ENCODE assay signal across 8 mouse cellular contexts in genomic region chr3:96103901-96104260, GRCm38 (mm10). TPM values are rescaled to one million over a fixed set of nuclear protein-coding genes. Genes with fewer than 3 reads are reported as not detected.
DNase-seq lines count a peak whose midpoint lies in the region; ATAC-seq and TF ChIP-seq lines count a peak whose summit lies in the region.

No protein-coding gene starts in this region.

- no peak for TF ChIP-seq POLR2A in heart, adult 2 months (IDR thresholded peaks at IDR 0.05; ENCODE audit: insufficient read depth, low read depth, low read length)

- H3K27me3 ChIP-seq in heart, adult 2 months (ENCODE audit: control insufficient read depth, insufficient read depth, low read length), result no peaks in the 10 kb centered on the region
- H3K27me3 ChIP-seq in C2C12 (ENCODE audit: control insufficient read depth, insufficient read depth, insufficient read length), result no peaks in the 10 kb centered on the region
- no peaks in the 10 kb centered on the region for H3K27me3 ChIP-seq in forebrain, embryonic 11.5 days (ENCODE audit: control insufficient read depth, insufficient read depth, low read length)
- H3K27me3 ChIP-seq in liver, embryonic 13.5 days, result no peaks in the 10 kb centered on the region

- peak overlapping the region; percentile 94 for H3K4me3 ChIP-seq in heart, adult 2 months
- peak overlapping the region; percentile 78 for H3K4me3 ChIP-seq in C2C12 (ENCODE audit: insufficient read depth, poor library complexity, severe bottlenecking)
- peak overlapping the region; percentile 88 for H3K4me3 ChIP-seq in forebrain, embryonic 11.5 days (ENCODE audit: low read depth, low read length)
- H3K4me3 ChIP-seq in liver, embryonic 13.5 days (replicated peaks), result peak overlapping the region; percentile 90

- intact Hi-C loops in heart, adult 2 months (cut with DNase I), result loop anchor here (2.0 kb wide), 1 partner anchor 45 kb away; the partner anchor contains the start of gene Vps45
- intact Hi-C loops in heart, postnatal 25 days (cut with DNase I), result loop anchor here (5.0 kb wide), 1 partner anchor 37 kb away; no protein-coding TSS in a partner anchor

- ATAC-seq in forebrain, embryonic 11.5 days (replicated peaks; ENCODE audit: low FRiP score), result peak; percentile 54
- ATAC-seq in liver, embryonic 13.5 days (ENCODE audit: low read depth), result peak; percentile 17
- ATAC-seq in activated CD4-positive, CD25-positive, alpha-beta regulatory T cell, adult 4 months, result no peak

- peaks cover 33% of the 10 kb centered on the region for H3K79me3 ChIP-seq in C2C12 (ENCODE audit: low read depth)

- H3K79me2 ChIP-seq in heart, adult 2 months (replicated peaks; ENCODE audit: control insufficient read depth, insufficient read depth, low read length), result peaks cover 2% of the 10 kb centered on the region; the same call in 1 of the 2 replicates
- H3K79me2 ChIP-seq in C2C12 (ENCODE audit: control insufficient read depth, insufficient read depth), result peaks cover 44% of the 10 kb centered on the region

- TF ChIP-seq CTCF in heart, adult 2 months (IDR thresholded peaks at IDR 0.05), result no peak
- no peak for TF ChIP-seq CTCF in C2C12 (IDR thresholded peaks at IDR 0.05; ENCODE audit: control insufficient read depth, insufficient read depth, insufficient read length)

- H3K4me2 ChIP-seq in forebrain, embryonic 11.5 days (ENCODE audit: low read depth, low read length, severe bottlenecking), result peak overlapping the region; percentile 64
- peak overlapping the region; percentile 92 for H3K4me2 ChIP-seq in liver, embryonic 13.5 days

- H3K4me1 ChIP-seq in heart, adult 2 months (ENCODE audit: control insufficient read depth, insufficient read depth, low read length), result peaks cover 5% of the 10 kb centered on the region
- peaks cover 5% of the 10 kb centered on the region; the same call in 1 of the 2 replicates for H3K4me1 ChIP-seq in forebrain, embryonic 11.5 days (replicated peaks; ENCODE audit: control insufficient read depth, insufficient read depth, low read length)
- peaks cover 49% of the 10 kb centered on the region for H3K4me1 ChIP-seq in liver, embryonic 13.5 days (replicated peaks)

- H3K9ac ChIP-seq in heart, adult 2 months (ENCODE audit: low read depth, low read length), result peak overlapping the region; percentile 82
- peak overlapping the region; percentile 84 for H3K9ac ChIP-seq in forebrain, embryonic 11.5 days (ENCODE audit: low read length)
- H3K9ac ChIP-seq in liver, embryonic 13.5 days, result peak overlapping the region; percentile 97

- whole genome bisulfite sequencing in heart, adult 2 months, result 3% methylated on average over 8 of the region's 8 CpGs
- WGBS in forebrain, embryonic 11.5 days, result 4% methylated on average over 8 of the region's 8 CpGs
- WGBS in liver, embryonic 13.5 days (ENCODE audit: insufficient replicate concordance), result 8% methylated on average over 8 of the region's 8 CpGs

- no peak for TF ChIP-seq EP300 in heart, adult 2 months (IDR thresholded peaks at IDR 0.05; ENCODE audit: insufficient read depth, low read depth, low read length)

- peaks cover 14% of the 10 kb centered on the region for H3K36me3 ChIP-seq in heart, adult 2 months (ENCODE audit: control insufficient read depth, insufficient read depth, low read length)
- H3K36me3 ChIP-seq in C2C12 (ENCODE audit: control insufficient read depth, insufficient read depth), result no peaks in the 10 kb centered on the region
- H3K36me3 ChIP-seq in forebrain, embryonic 11.5 days (ENCODE audit: control insufficient read depth, insufficient read depth, low read length), result no peaks in the 10 kb centered on the region
- 0 out of 2 replicates have a peak, but pooled peaks cover 3% of the 10 kb centered on the region for H3K36me3 ChIP-seq in liver, embryonic 13.5 days

- peak overlapping the region; percentile 94 for H3K27ac ChIP-seq in heart, adult 2 months
- peak overlapping the region; percentile 25; the same call in 1 of the 2 replicates for H3K27ac ChIP-seq in forebrain, embryonic 11.5 days (ENCODE audit: low read depth, low read length)
- H3K27ac ChIP-seq in liver, embryonic 13.5 days, result peak overlapping the region; percentile 92

- no peaks in the 10 kb centered on the region for H3K9me3 ChIP-seq in forebrain, embryonic 11.5 days (ENCODE audit: control insufficient read depth, low read length)
- H3K9me3 ChIP-seq in liver, embryonic 13.5 days (replicated peaks), result no peaks in the 10 kb centered on the region

- DNase-seq in heart, adult 2 months, result no peak
- no peak for DNase-seq in heart, postnatal 25 days (ENCODE audit: low spot score)
- no peak for DNase-seq in forebrain, embryonic 11.5 days (ENCODE audit: low spot score)
- no peak for DNase-seq in liver, embryonic 13.5 days
- DNase-seq in urinary bladder, postnatal 25 days (ENCODE audit: low spot score), result no peak
- DNase-seq in spleen, adult 18-20 months, result no peak

- peak overlapping the region; percentile 71 for H3ac ChIP-seq in C2C12 (ENCODE audit: control insufficient read depth, insufficient read length, low read depth)

TF ChIP-seq in C2C12, 6 proteins besides CTCF, POLR2A, EP300 and RAD21:
- TF ChIP-seq MYOD1 (IDR thresholded peaks at IDR 0.05; ENCODE audit: control insufficient read depth, insufficient read length, low read depth) (no peak), MYOG (IDR thresholded peaks at IDR 0.05; ENCODE audit: control insufficient read depth, extremely low read depth, insufficient read length) (no peak), MAX (IDR thresholded peaks at IDR 0.05) (no peak), CEBPB (IDR thresholded peaks at IDR 0.05; ENCODE audit: low read depth) (no peak), USF1 (IDR thresholded peaks at IDR 0.05; ENCODE audit: low read depth) (no peak), FOSL1 (IDR thresholded peaks at IDR 0.05; ENCODE audit: insufficient read depth, low read length, poor library complexity, severe bottlenecking) (no peak)

RNA-seq across cellular contexts. Expression of gene Otud7b, which starts 0.4 kb away (rescaled TPM):
- total RNA-seq in heart, adult 2 months (2021), result 10 to 100 TPM; 46.0 to 57.4 TPM
- polyA plus RNA-seq in heart, adult 2 months (2012; rRNA removed), result 10.9 and 15.8 TPM in 2 replicates
- total RNA-seq in heart, postnatal 25 days (2021), result 10 to 100 TPM; 52.2 to 54.5 TPM
- polyA plus RNA-seq in C2C12 (2012; fragmentation: generic; extraction: Trizol), result 12.5 TPM
- polyA plus RNA-seq in forebrain, embryonic 11.5 days (2014; fragmentation: Nextera tagmentation; extraction: Ambion mirVana), result 11.0 and 11.3 TPM in 2 replicates
- 11.3 and 11.4 TPM in 2 replicates for polyA plus RNA-seq in liver, embryonic 13.5 days (2015; fragmentation: Nextera tagmentation; extraction: Ambion mirVana)
- 10 to 100 TPM in 1 of 2 experiments, 1 to 10 TPM in 1; 8.0 to 12.0 TPM for polyA plus RNA-seq in activated CD4-positive, CD25-positive, alpha-beta regulatory T cell, adult 4 months (2017; shearing (Covaris generic))

RNA-seq across cellular contexts. Expression of gene Vps45, which starts 45.6 kb away (rescaled TPM):
- 10 to 100 TPM; 23.0 to 24.5 TPM for total RNA-seq in heart, adult 2 months (2021)
- polyA plus RNA-seq in heart, adult 2 months (2012; rRNA removed), result 4.3 and 7.1 TPM in 2 replicates
- total RNA-seq in heart, postnatal 25 days (2021), result 10 to 100 TPM; 20.5 to 26.0 TPM
- polyA plus RNA-seq in C2C12 (2012; fragmentation: generic; extraction: Trizol), result 15.6 TPM
- polyA plus RNA-seq in forebrain, embryonic 11.5 days (2014; fragmentation: Nextera tagmentation; extraction: Ambion mirVana), result 20.3 and 24.8 TPM in 2 replicates
- 17.3 and 17.7 TPM in 2 replicates for polyA plus RNA-seq in liver, embryonic 13.5 days (2015; fragmentation: Nextera tagmentation; extraction: Ambion mirVana)
- polyA plus RNA-seq in activated CD4-positive, CD25-positive, alpha-beta regulatory T cell, adult 4 months (2017; shearing (Covaris generic)), result 10 to 100 TPM; 18.8 to 22.7 TPM

RNA-seq across cellular contexts. Expression of gene Mtmr11, which starts 57.9 kb away (rescaled TPM):
- 1 to 10 TPM; 2.1 to 3.5 TPM for total RNA-seq in heart, adult 2 months (2021)
- 5.5 and 11.7 TPM in 2 replicates for polyA plus RNA-seq in heart, adult 2 months (2012; rRNA removed)
- total RNA-seq in heart, postnatal 25 days (2021), result 1 to 10 TPM; 3.2 TPM
- 5.1 TPM for polyA plus RNA-seq in C2C12 (2012; fragmentation: generic; extraction: Trizol)
- polyA plus RNA-seq in forebrain, embryonic 11.5 days (2014; fragmentation: Nextera tagmentation; extraction: Ambion mirVana), result 13.6 and 16.6 TPM in 2 replicates
- polyA plus RNA-seq in liver, embryonic 13.5 days (2015; fragmentation: Nextera tagmentation; extraction: Ambion mirVana), result 1.9 and 2.2 TPM in 2 replicates
- 1 to 10 TPM in 1 of 2 experiments, under 1 TPM in 1; 0.62 to 2.0 TPM for polyA plus RNA-seq in activated CD4-positive, CD25-positive, alpha-beta regulatory T cell, adult 4 months (2017; shearing (Covaris generic))

Comparison
In these comparisons a context has a peak if more than half of its experiments do, and no peak if none do; other contexts are left out.
1. H3K27ac ChIP-seq: peak in every context shown above with its lines; median percentile 94 in heart, adult 2 months; 92 in liver, embryonic 13.5 days; 25 in forebrain, embryonic 11.5 days.